Mouse (Mus musculus) midbrain, embryonic 10.5 days (tissue): ENCODE data around the gene Kif26a. TPM values are rescaled to one million over a fixed set of nuclear protein-coding genes. Genes with fewer than 3 reads are reported as not detected.

Experiments used
- DNase-seq: peaks from one replicate; pipeline ENCODE4 v3.0.0-alpha.2; 2017; ENCODE audit warnings: low spot score
- H3K27ac ChIP-seq: fragments of 300-500 bp; sonication (generic); replicated peaks from 2 replicates; pipeline ENCODE4 v1.5.1; 2016; ENCODE audit warnings: mild to moderate bottlenecking
- H3K27me3 ChIP-seq: fragments of 300-500 bp; sonication (generic); 2 replicates; pipeline ENCODE4 v1.6.1; 2016; ENCODE audit warnings: low read depth, mild to moderate bottlenecking; ENCODE audit not compliant: poor library complexity, severe bottlenecking
- H3K36me3 ChIP-seq: fragments of 300-500 bp; sonication (generic); 2 replicates; pipeline ENCODE4 v1.6.1; 2016; ENCODE audit warnings: mild to moderate bottlenecking, moderate library complexity
- H3K4me1 ChIP-seq: fragments of 300-500 bp; sonication (generic); 2 replicates; pipeline ENCODE4 v1.6.1; 2016
- H3K4me3 ChIP-seq: fragments of 300-500 bp; sonication (generic); 2 replicates; pipeline ENCODE4 v1.5.1; 2016; ENCODE audit warnings: mild to moderate bottlenecking, moderate library complexity
- H3K9me3 ChIP-seq: fragments of 300-500 bp; sonication (generic); replicated peaks from 2 replicates; pipeline ENCODE4 v1.6.1; 2016; ENCODE audit warnings: mild to moderate bottlenecking
- WGBS: fragments of 180-500 bp; shearing (Covaris S2); methylation state at CpG from one replicate; pipeline ENCODE4 v1.1.7; 2016; 5-methylcytosine and 5-hydroxymethylcytosine counted together
- polyA plus RNA-seq: library from polyadenylated mRNA; unstranded; fragments of >200 nt; fragmentation: Nextera tagmentation; extraction: Ambion mirVana; gene quantifications from 2 replicates; pipeline ENCODE4 v1.2.1, GENCODE M21; 2016

The Kif26a gene
- polyA plus RNA-seq, 1 experiment from 2014 or later, result 3.3 TPM

GRCm38 (mm10) chr12:112112686-112113396 is 33.2 kb upstream of the Kif26a start:
- WGBS, result 19% methylated on average over 13 of the region's 13 CpGs
- peaks cover 21% of the 10 kb centered on the region for H3K27me3 ChIP-seq
- H3K27ac ChIP-seq, result no peak overlapping the region
- peaks cover 13% of the 10 kb centered on the region for H3K4me1 ChIP-seq
- DNase-seq, result no peak
- H3K9me3 ChIP-seq, result no peaks in the 10 kb centered on the region
- no peak overlapping the region for H3K4me3 ChIP-seq
- no peaks in the 10 kb centered on the region for H3K36me3 ChIP-seq

- H3K27me3 ChIP-seq, result peaks cover 22% of the 10 kb centered on the region
- H3K36me3 ChIP-seq, result no peaks in the 10 kb centered on the region
- H3K27ac ChIP-seq, result no peak overlapping the region
- WGBS, result 12% methylated on average over 7 of the region's 7 CpGs
- DNase-seq, result peak; percentile 88
- H3K4me1 ChIP-seq, result peaks cover 21% of the 10 kb centered on the region
- no peak overlapping the region for H3K4me3 ChIP-seq
- H3K9me3 ChIP-seq, result no peaks in the 10 kb centered on the region
Observed at GRCm38 (mm10) chr12:112113710-112114109, 32.3 kb upstream of the Kif26a start.

- H3K36me3 ChIP-seq, result no peaks in the 10 kb centered on the region
- H3K4me1 ChIP-seq, result peaks cover 33% of the 10 kb centered on the region
- DNase-seq, result no peak
- no peak overlapping the region for H3K4me3 ChIP-seq
- no peak overlapping the region for H3K27ac ChIP-seq
- WGBS, result 85% methylated on average over 5 of the region's 5 CpGs
- H3K27me3 ChIP-seq, result peaks cover 22% of the 10 kb centered on the region
- no peaks in the 10 kb centered on the region for H3K9me3 ChIP-seq
Observed at GRCm38 (mm10) chr12:112117006-112117405, 29.0 kb upstream of the Kif26a start.

- Histone ChIP-seq H3K4me3 (no peak overlapping the region), H3K36me3 (no peaks in the 10 kb centered on the region), H3K27ac (0 out of 2 replicates have a peak overlapping the region, but pooled peaks have one; percentile 50), H3K27me3 (peaks cover 20% of the 10 kb centered on the region), H3K4me1 (peaks cover 32% of the 10 kb centered on the region), H3K9me3 (no peaks in the 10 kb centered on the region)
- no peak for DNase-seq
- WGBS, result 86% methylated on average over 7 of the region's 7 CpGs
Observed at GRCm38 (mm10) chr12:112117649-112118048, 28.4 kb upstream of the Kif26a start.

GRCm38 (mm10) chr12:112121188-112121587 is 24.8 kb upstream of the Kif26a start:
- no peaks in the 10 kb centered on the region for H3K9me3 ChIP-seq
- DNase-seq, result no peak

GRCm38 (mm10) chr12:112125903-112126302 is 20.1 kb upstream of the Kif26a start:
- WGBS, result 83% methylated on average over 14 of the region's 14 CpGs
- no peak for DNase-seq
- Histone ChIP-seq H3K27me3 (peaks cover 53% of the 10 kb centered on the region), H3K36me3 (no peaks in the 10 kb centered on the region), H3K4me1 (peaks cover 32% of the 10 kb centered on the region), H3K4me3 (no peak overlapping the region), H3K27ac (no peak overlapping the region), H3K9me3 (no peaks in the 10 kb centered on the region)

More at GRCm38 (mm10) chr12:112121188-112121587, 24.8 kb upstream of the Kif26a start:
- 0 out of 2 replicates have a peak overlapping the region, but pooled peaks have one; percentile 17 for H3K27ac ChIP-seq
- H3K4me3 ChIP-seq, result no peak overlapping the region
- peaks cover 22% of the 10 kb centered on the region for H3K4me1 ChIP-seq
- H3K27me3 ChIP-seq, result peaks cover 13% of the 10 kb centered on the region; the same call in 1 of the 2 replicates
- 82% methylated on average over 3 of the region's 3 CpGs for WGBS
- no peaks in the 10 kb centered on the region for H3K36me3 ChIP-seq

- H3K27ac ChIP-seq, result no peak overlapping the region
- DNase-seq, result no peak
- 63% methylated on average over 14 of the region's 14 CpGs for WGBS
- no peak overlapping the region for H3K4me3 ChIP-seq
- H3K36me3 ChIP-seq, result no peaks in the 10 kb centered on the region
- peaks cover 65% of the 10 kb centered on the region for H3K27me3 ChIP-seq
- no peaks in the 10 kb centered on the region for H3K9me3 ChIP-seq
- H3K4me1 ChIP-seq, result peaks cover 36% of the 10 kb centered on the region
Observed at GRCm38 (mm10) chr12:112126931-112127635, 18.9 kb upstream of the Kif26a start.

GRCm38 (mm10) chr12:112128526-112128925 is 17.5 kb upstream of the Kif26a start:
- Histone ChIP-seq H3K36me3 (no peaks in the 10 kb centered on the region), H3K4me3 (no peak overlapping the region), H3K27me3 (peaks cover 80% of the 10 kb centered on the region), H3K27ac (peak overlapping the region; percentile 1; the same call in 1 of the 2 replicates), H3K4me1 (peaks cover 36% of the 10 kb centered on the region), H3K9me3 (no peaks in the 10 kb centered on the region)
- WGBS, result 84% methylated on average over 4 of the region's 4 CpGs
- no peak for DNase-seq

GRCm38 (mm10) chr12:112129300-112129856 is 16.6 kb upstream of the Kif26a start:
- no peak for DNase-seq
- WGBS, result 57% methylated on average over 6 of the region's 6 CpGs
- no peak overlapping the region for H3K27ac ChIP-seq
- peak overlapping the region; percentile 76; the same call in 1 of the 2 replicates for H3K4me3 ChIP-seq
- H3K36me3 ChIP-seq, result no peaks in the 10 kb centered on the region
- no peaks in the 10 kb centered on the region for H3K9me3 ChIP-seq
- peaks cover 36% of the 10 kb centered on the region for H3K4me1 ChIP-seq
- peaks cover 88% of the 10 kb centered on the region for H3K27me3 ChIP-seq

GRCm38 (mm10) chr12:112130161-112130860 is 15.7 kb upstream of the Kif26a start:
- Histone ChIP-seq H3K27me3 (peaks cover 94% of the 10 kb centered on the region), H3K4me1 (peaks cover 35% of the 10 kb centered on the region), H3K9me3 (no peaks in the 10 kb centered on the region), H3K36me3 (no peaks in the 10 kb centered on the region), H3K27ac (peak overlapping the region; percentile 91), H3K4me3 (peak overlapping the region; percentile 76)
- WGBS, result under 1% methylated on average over 77 of the region's 79 CpGs
- DNase-seq, result peak; percentile 64

- no peaks in the 10 kb centered on the region for H3K36me3 ChIP-seq
- peaks cover 99% of the 10 kb centered on the region for H3K27me3 ChIP-seq
- peaks cover 34% of the 10 kb centered on the region for H3K4me1 ChIP-seq
- no peak for DNase-seq
- peak overlapping the region; percentile 76 for H3K4me3 ChIP-seq
- H3K27ac ChIP-seq, result peak overlapping the region; percentile 91
- WGBS, result 13% methylated on average over 32 of the region's 32 CpGs
- H3K9me3 ChIP-seq, result no peaks in the 10 kb centered on the region
Observed at GRCm38 (mm10) chr12:112130957-112131356, 15.1 kb upstream of the Kif26a start.

- no peaks in the 10 kb centered on the region for H3K9me3 ChIP-seq
- no peak overlapping the region for H3K4me3 ChIP-seq
- DNase-seq, result peak; percentile 65
- peaks cover 60% of the 10 kb centered on the region for H3K27me3 ChIP-seq
- H3K27ac ChIP-seq, result no peak overlapping the region
- WGBS, result 3% methylated on average over 5 of the region's 5 CpGs
- no peaks in the 10 kb centered on the region for H3K36me3 ChIP-seq
- peaks cover 35% of the 10 kb centered on the region for H3K4me1 ChIP-seq
Observed at GRCm38 (mm10) chr12:112140231-112140630, 5.8 kb upstream of the Kif26a start.
